Mouse (Mus musculus): ENCODE data around the gene Iqcf3.
A peak's percentile ranks its signal among the peaks of the same experiment; 100 is the strongest.
"Not testable (repeated sequence)": the region's sequence is repeated elsewhere in the genome, so short reads cannot be mapped to it uniquely, and the experiment has no call there.

The Iqcf3 gene

DNA sequence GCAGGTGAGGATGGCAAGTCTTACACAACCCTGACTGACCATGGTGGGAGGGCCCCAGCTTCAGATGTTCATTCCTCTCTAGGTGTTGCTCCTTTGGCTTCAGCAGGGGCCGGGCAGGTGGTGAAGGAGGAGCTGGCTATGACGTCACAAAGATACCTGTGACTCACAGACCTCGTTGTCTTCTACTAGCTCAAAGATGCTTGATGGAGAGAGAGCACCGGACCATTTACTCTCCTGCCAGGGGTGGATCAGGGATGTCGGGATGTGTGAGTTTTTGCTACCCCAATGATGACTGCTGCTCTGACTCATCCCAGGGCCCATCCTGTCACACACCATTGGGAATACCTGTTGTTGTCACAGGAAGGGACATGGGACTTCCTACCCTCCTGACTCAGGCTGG is at the start of gene Iqcf3:
Gene Iqcf3 (minus strand): TSS at position 101 of the 400 bp plus-strand sequence.
- DNase-seq (ENCODE audit: low spot score): no peak

- DNase-seq (ENCODE audit: low spot score): no peak
These were observed 49.3 kb upstream of the Iqcf3 start for GRCm38 (mm10) chr9:106610727-106611126.

- DNase-seq (ENCODE audit: low spot score): peak; percentile 78
These were observed 39.1 kb upstream of the Iqcf3 start for GRCm38 (mm10) chr9:106600546-106600945.

DNA sequence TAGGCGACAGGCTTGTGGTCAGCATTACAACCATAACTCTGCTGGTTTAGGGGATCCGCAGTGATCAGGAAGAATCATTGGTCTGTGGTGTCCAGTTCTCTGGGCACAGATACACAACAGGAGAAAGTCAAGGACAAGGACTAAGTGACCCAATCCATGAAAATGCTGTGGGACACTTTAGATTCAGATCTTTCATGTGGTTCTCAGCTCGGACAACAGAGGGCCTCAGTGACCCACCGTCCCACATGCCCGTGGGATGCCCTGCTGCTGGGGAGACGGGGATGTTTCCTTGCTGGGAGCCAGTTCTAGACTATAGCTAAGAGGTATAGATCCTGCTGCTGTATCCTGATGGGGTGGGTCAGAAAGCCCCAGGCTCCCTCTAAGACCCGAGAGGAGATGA is 37.0 kb upstream of the Iqcf3 start:
- DNase-seq (ENCODE audit: low spot score): no peak

- no peak for DNase-seq (ENCODE audit: low spot score)
These were observed 34.4 kb upstream of the Iqcf3 start for GRCm38 (mm10) chr9:106595836-106596235.

DNA sequence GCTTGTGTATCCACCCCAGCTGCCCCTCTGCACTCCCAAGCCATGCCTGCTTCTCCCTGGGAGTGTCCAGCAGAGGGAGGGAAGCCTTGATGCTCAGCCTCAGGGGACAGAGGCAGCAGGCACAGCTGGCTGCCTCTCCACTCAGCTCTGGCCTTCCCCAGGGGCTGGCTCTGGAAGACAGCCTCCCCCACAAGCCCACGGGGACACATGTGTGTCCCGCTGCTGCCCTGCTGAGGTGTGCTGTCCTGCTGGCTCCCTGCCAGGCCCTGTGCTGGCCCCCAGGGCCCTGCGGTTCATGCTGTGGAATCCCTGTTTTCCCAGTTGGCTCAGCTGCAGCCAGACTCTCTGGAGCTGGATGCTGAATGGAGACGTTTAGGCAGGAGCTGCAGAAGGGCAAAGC is 34.0 kb upstream of the Iqcf3 start:
- DNase-seq (ENCODE audit: low spot score): not testable (repeated sequence)

DNA sequence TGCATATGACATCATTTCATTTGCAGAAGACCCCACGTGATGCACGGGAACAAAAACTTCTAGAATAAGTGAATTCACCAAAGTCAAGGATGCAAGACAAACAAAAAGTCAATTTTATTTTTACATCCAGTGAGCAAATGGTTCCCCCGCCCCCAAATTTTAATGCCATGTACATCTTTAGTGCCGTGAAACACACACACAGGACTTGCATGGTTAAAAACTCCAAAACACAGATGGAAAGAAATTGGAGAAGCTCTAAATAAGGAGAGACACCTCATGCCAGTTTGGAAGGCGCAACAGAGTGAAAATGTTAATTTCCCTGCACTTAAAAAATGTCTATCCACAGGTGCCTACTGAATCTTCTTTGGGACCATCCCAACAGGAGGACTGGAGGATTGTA is 30.7 kb upstream of the Iqcf3 start:
- DNase-seq (ENCODE audit: low spot score): no peak

GRCm38 (mm10) chr9:106582552-106582951 is 21.1 kb upstream of the Iqcf3 start:
- no peak for DNase-seq (ENCODE audit: low spot score)

DNA sequence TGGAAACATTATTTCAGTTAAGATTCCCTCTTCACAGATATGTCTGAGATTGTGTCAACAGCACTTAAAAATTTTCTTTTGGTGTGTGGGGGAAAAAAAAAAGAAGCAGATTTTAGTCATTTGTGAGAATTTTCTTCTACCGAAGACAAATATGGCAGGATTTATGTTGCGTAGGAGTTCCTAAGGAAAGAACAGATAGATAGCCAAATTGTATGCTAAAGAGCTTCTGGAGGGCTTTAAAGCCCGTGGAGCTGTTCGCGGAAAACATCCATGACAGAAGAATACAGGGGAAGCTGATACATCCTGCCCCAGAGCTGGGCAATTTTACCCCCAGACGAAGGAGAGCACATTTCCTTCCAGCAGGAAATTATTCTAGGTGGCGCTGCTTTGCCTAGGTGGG is 18.6 kb upstream of the Iqcf3 start:
- DNase-seq (ENCODE audit: low spot score): no peak

GRCm38 (mm10) chr9:106576112-106576511 is 14.7 kb upstream of the Iqcf3 start:
- no peak for DNase-seq (ENCODE audit: low spot score)

- DNase-seq (ENCODE audit: low spot score): no peak
These were observed 11.9 kb upstream of the Iqcf3 start for GRCm38 (mm10) chr9:106573366-106573765.

GRCm38 (mm10) chr9:106572186-106572585 is 10.8 kb upstream of the Iqcf3 start:
- DNase-seq (ENCODE audit: low spot score): no peak

- no peak for DNase-seq (ENCODE audit: low spot score)
These were observed 9.5 kb upstream of the Iqcf3 start, which contains the start of gene Iqcf4 for GRCm38 (mm10) chr9:106570896-106571295. Gene Iqcf4, minus strand, starts transcription at chr9:106570996.

GRCm38 (mm10) chr9:106566437-106566836 is 5.0 kb upstream of the Iqcf3 start:
- DNase-seq (ENCODE audit: low spot score): peak; percentile 26

- DNase-seq (ENCODE audit: low spot score): no peak
These were observed 2.6 kb upstream of the Iqcf3 start for GRCm38 (mm10) chr9:106564025-106564424.

- no peak for DNase-seq (ENCODE audit: low spot score)
These were observed 860 bp upstream of the Iqcf3 start for GRCm38 (mm10) chr9:106562291-106562690.

GRCm38 (mm10) chr9:106534975-106535374 is 26.5 kb downstream of the Iqcf3 start:
- no peak for DNase-seq (ENCODE audit: low spot score)

DNA sequence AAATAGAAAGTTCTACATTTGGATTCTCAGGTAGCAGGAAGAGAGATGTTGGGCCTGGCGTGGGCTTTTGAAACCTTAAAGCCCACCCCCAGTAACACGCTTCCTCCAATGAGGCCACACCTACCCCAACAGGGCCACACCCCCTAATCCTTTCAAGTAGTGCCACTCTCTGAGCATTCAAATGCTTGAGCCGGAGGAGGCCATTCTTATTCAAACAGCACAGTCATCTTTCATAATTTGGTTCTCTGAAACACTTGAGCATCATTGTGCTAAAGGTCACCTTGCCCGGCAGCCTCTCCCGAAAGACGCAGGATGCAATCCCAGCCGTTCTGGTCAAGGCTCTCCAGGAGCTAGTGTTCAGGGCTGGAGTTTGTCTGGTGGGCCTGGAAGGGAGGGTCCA is 27.1 kb downstream of the Iqcf3 start:
- no peak for DNase-seq (ENCODE audit: low spot score)

- DNase-seq (ENCODE audit: low spot score): peak; percentile 75
These were observed 29.6 kb downstream of the Iqcf3 start for GRCm38 (mm10) chr9:106531833-106532232.

DNA sequence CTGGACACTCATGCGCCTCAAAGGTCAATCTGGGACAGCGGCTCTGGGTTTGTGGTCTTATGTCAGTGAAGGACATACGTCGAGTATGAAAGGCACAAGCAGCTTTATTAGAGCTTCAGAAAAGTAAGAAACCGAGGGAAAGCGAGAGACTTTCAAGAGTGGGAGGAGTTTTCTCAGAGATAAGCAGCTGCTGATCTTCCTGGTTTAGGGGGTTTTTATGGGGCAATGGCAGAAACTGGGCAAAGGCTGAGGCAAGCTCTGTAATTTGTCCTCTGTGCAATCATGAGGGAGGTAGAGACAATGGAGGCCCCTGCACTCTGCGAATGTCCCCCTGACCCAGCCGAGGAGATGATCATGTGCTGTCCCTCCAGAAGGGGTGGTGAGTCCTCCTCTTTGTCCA is 41.5 kb downstream of the Iqcf3 start:
- DNase-seq (ENCODE audit: low spot score): no peak

DNA sequence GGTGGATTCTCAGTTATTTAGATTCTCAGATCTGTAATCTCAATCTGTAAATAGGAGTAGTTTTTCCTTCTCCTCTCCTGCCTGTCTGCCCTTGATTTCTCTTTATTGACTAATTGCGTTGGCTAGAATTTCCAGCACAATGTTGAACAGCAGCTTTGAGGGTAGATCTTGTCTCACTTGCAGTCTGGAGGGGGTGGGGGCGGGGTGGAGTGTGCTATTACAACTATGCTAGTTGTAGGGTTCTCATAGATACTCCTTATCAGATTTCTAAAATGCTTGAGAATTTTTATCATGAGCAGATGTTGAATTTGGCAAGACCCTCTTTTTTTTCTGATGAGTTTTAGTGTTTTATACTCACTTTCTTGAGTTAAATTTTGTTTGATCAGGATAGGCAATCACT is 42.0 kb downstream of the Iqcf3 start:
- DNase-seq (ENCODE audit: low spot score): no peak

- DNase-seq (ENCODE audit: low spot score): no peak
These were observed 47.2 kb downstream of the Iqcf3 start, which contains the start of gene Iqcf5 for GRCm38 (mm10) chr9:106514273-106514672. Gene Iqcf5, plus strand, starts transcription at chr9:106514573.

GRCm38 (mm10) chr9:106513566-106513965 is 47.9 kb downstream of the Iqcf3 start:
- DNase-seq (ENCODE audit: low spot score): no peak

GRCm38 (mm10) chr9:106512729-106513450 is 48.5 kb downstream of the Iqcf3 start:
- DNase-seq (ENCODE audit: low spot score): no peak

Data from embryo, embryonic 10 days (tissue).